Mouse (Mus musculus): ENCODE results near the gene Rnf180.

DNA sequence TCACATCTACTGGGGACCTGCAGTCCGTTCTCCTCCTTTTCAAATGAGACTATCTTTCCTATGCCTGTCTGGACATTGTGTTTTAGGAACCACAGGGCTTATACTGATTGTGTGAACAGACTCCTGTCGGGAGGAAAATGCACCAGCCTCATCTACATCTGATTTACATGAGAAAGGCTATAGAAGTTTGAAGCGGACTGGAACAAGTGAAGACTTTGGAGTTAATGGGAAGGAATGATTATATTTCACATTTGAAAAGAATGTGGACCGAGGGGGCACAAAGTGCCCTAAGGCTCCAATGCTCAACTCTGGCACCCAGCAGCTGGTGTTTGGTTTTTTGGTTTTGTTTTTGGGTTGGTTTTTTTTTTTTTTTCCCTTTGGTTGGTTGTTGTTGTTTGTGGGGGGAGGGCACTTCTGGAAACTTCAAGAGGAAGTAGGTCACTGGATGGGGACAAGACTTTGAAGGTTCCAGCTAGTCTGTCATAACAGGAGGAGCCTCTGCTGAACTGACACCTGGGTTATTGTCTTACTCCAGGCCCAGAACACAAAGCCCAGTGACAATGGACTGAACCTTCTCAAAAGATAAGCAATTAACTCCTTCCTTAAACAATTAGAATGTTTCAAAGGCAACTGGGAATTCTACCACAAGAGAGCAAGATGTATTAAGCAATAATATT lies 37.7 kb downstream of the Rnf180 start:
- TF ChIP-seq POLR2A (IDR thresholded peaks at IDR 0.05; ENCODE audit: borderline replicate concordance, insufficient read depth, low read length) (no peak), CTCF (IDR thresholded peaks at IDR 0.05; ENCODE audit: borderline replicate concordance, insufficient read depth, low read depth, low read length) (no peak)
